Mouse (Mus musculus) cortical plate, adult 2 months (tissue): ENCODE results near the gene Hoxd13.

Experiments
- CTCF ChIP-seq: fragments of 200-500 bp; IDR thresholded peaks from 2 replicates; pipeline ENCODE4 v1.5.1; 2011; ENCODE audit warnings: mild to moderate bottlenecking, control low read depth, low read length; ENCODE audit not compliant: insufficient read depth; ENCODE audit errors: extremely low read depth
- POLR2A ChIP-seq: fragments of 200-500 bp; IDR thresholded peaks from 2 replicates; pipeline ENCODE4 v1.6.1; 2011; ENCODE audit warnings: mild to moderate bottlenecking, low read length, control low read depth; ENCODE audit not compliant: insufficient read depth; ENCODE audit errors: extremely low read depth

- TF ChIP-seq POLR2A (no peak), CTCF (no peak)
Measured at GRCm38 (mm10) chr2:74668370-74669229, 490 bp downstream of the Hoxd13 start.
